Mouse (Mus musculus): ENCODE results near the gene Slc35f1. TPM values are rescaled to one million over a fixed set of nuclear protein-coding genes. Genes with fewer than 3 reads are reported as not detected.

The Slc35f1 gene
- polyA plus RNA-seq, 1 experiment from 2014 or later, result 0.02 TPM

GRCm38 (mm10) chr10:52819661-52820060 is 129.3 kb downstream of the Slc35f1 start:
- Histone ChIP-seq H3K36me3 (ENCODE audit: control insufficient read depth, insufficient read depth) (no peaks in the 10 kb centered on the region), H3K4me2 (ENCODE audit: low read depth, low read length) (no peak overlapping the region), H3K4me3 (ENCODE audit: low read depth, low read length) (no peak overlapping the region), H3K9me3 (replicated peaks; ENCODE audit: control insufficient read depth, low read length) (no peaks in the 10 kb centered on the region), H3K4me1 (ENCODE audit: control insufficient read depth, low read depth, low read length) (no peaks in the 10 kb centered on the region), H3K9ac (ENCODE audit: low read depth, low read length) (no peak overlapping the region), H3K27me3 (ENCODE audit: control insufficient read depth, insufficient read depth, low read depth, low read length) (no peaks in the 10 kb centered on the region), H3K27ac (ENCODE audit: low read length) (no peak overlapping the region)
- WGBS (ENCODE audit: insufficient replicate concordance), result 48% methylated on average over 1 of the region's 1 CpGs
- no peak for ATAC-seq (ENCODE audit: low read depth)

GRCm38 (mm10) chr10:52822909-52823308 is 132.6 kb downstream of the Slc35f1 start:
- 36% methylated on average over 2 of the region's 2 CpGs for WGBS (ENCODE audit: insufficient replicate concordance)
- Histone ChIP-seq H3K4me1 (ENCODE audit: control insufficient read depth, low read depth, low read length) (no peaks in the 10 kb centered on the region), H3K9me3 (replicated peaks; ENCODE audit: control insufficient read depth, low read length) (no peaks in the 10 kb centered on the region), H3K9ac (ENCODE audit: low read depth, low read length) (no peak overlapping the region), H3K27me3 (ENCODE audit: control insufficient read depth, insufficient read depth, low read depth, low read length) (no peaks in the 10 kb centered on the region), H3K36me3 (ENCODE audit: control insufficient read depth, insufficient read depth) (no peaks in the 10 kb centered on the region), H3K27ac (ENCODE audit: low read length) (no peak overlapping the region), H3K4me2 (ENCODE audit: low read depth, low read length) (no peak overlapping the region), H3K4me3 (ENCODE audit: low read depth, low read length) (no peak overlapping the region)
- ATAC-seq (ENCODE audit: low read depth), result no peak

- Histone ChIP-seq H3K36me3 (ENCODE audit: control insufficient read depth, insufficient read depth) (no peaks in the 10 kb centered on the region), H3K4me2 (ENCODE audit: low read depth, low read length) (no peak overlapping the region), H3K27ac (ENCODE audit: low read length) (no peak overlapping the region), H3K9me3 (replicated peaks; ENCODE audit: control insufficient read depth, low read length) (no peaks in the 10 kb centered on the region), H3K9ac (ENCODE audit: low read depth, low read length) (no peak overlapping the region), H3K4me3 (ENCODE audit: low read depth, low read length) (no peak overlapping the region), H3K4me1 (ENCODE audit: control insufficient read depth, low read depth, low read length) (no peaks in the 10 kb centered on the region), H3K27me3 (ENCODE audit: control insufficient read depth, insufficient read depth, low read depth, low read length) (no peaks in the 10 kb centered on the region)
- WGBS (ENCODE audit: insufficient replicate concordance), result 58% methylated on average over 4 of the region's 4 CpGs
- no peak for ATAC-seq (ENCODE audit: low read depth)
These were observed 135.4 kb downstream of the Slc35f1 start for GRCm38 (mm10) chr10:52825746-52826145.

GRCm38 (mm10) chr10:52840819-52841218 is 150.5 kb downstream of the Slc35f1 start:
- WGBS (ENCODE audit: insufficient replicate concordance), result 49% methylated on average over 2 of the region's 2 CpGs
- H3K27ac ChIP-seq (ENCODE audit: low read length), result no peak overlapping the region
- no peaks in the 10 kb centered on the region for H3K4me1 ChIP-seq (ENCODE audit: control insufficient read depth, low read depth, low read length)
- no peak overlapping the region for H3K4me3 ChIP-seq (ENCODE audit: low read depth, low read length)
- H3K36me3 ChIP-seq (ENCODE audit: control insufficient read depth, insufficient read depth), result no peaks in the 10 kb centered on the region
- ATAC-seq (ENCODE audit: low read depth), result no peak
- H3K9me3 ChIP-seq (replicated peaks; ENCODE audit: control insufficient read depth, low read length), result no peaks in the 10 kb centered on the region
- no peaks in the 10 kb centered on the region for H3K27me3 ChIP-seq (ENCODE audit: control insufficient read depth, insufficient read depth, low read depth, low read length)
- no peak overlapping the region for H3K9ac ChIP-seq (ENCODE audit: low read depth, low read length)
- H3K4me2 ChIP-seq (ENCODE audit: low read depth, low read length), result no peak overlapping the region

GRCm38 (mm10) chr10:52851994-52852393 is 161.7 kb downstream of the Slc35f1 start:
- no peak overlapping the region for H3K9ac ChIP-seq (ENCODE audit: low read depth, low read length)
- no peaks in the 10 kb centered on the region for H3K4me1 ChIP-seq (ENCODE audit: control insufficient read depth, low read depth, low read length)
- H3K4me3 ChIP-seq (ENCODE audit: low read depth, low read length), result no peak overlapping the region
- no peaks in the 10 kb centered on the region for H3K27me3 ChIP-seq (ENCODE audit: control insufficient read depth, insufficient read depth, low read depth, low read length)
- H3K27ac ChIP-seq (ENCODE audit: low read length), result no peak overlapping the region
- no peaks in the 10 kb centered on the region for H3K9me3 ChIP-seq (replicated peaks; ENCODE audit: control insufficient read depth, low read length)
- no peak for ATAC-seq (ENCODE audit: low read depth)
- H3K4me2 ChIP-seq (ENCODE audit: low read depth, low read length), result no peak overlapping the region
- no peaks in the 10 kb centered on the region for H3K36me3 ChIP-seq (ENCODE audit: control insufficient read depth, insufficient read depth)

GRCm38 (mm10) chr10:52860851-52861250 is 170.5 kb downstream of the Slc35f1 start:
- Histone ChIP-seq H3K36me3 (ENCODE audit: control insufficient read depth, insufficient read depth) (no peaks in the 10 kb centered on the region), H3K4me1 (ENCODE audit: control insufficient read depth, low read depth, low read length) (no peaks in the 10 kb centered on the region), H3K9me3 (replicated peaks; ENCODE audit: control insufficient read depth, low read length) (no peaks in the 10 kb centered on the region), H3K9ac (ENCODE audit: low read depth, low read length) (no peak overlapping the region), H3K27me3 (ENCODE audit: control insufficient read depth, insufficient read depth, low read depth, low read length) (no peaks in the 10 kb centered on the region), H3K27ac (ENCODE audit: low read length) (no peak overlapping the region), H3K4me2 (ENCODE audit: low read depth, low read length) (no peak overlapping the region), H3K4me3 (ENCODE audit: low read depth, low read length) (no peak overlapping the region)
- ATAC-seq (ENCODE audit: low read depth), result no peak
- 66% methylated on average over 2 of the region's 2 CpGs for WGBS (ENCODE audit: insufficient replicate concordance)

- Histone ChIP-seq H3K4me1 (ENCODE audit: control insufficient read depth, low read depth, low read length) (no peaks in the 10 kb centered on the region), H3K9me3 (replicated peaks; ENCODE audit: control insufficient read depth, low read length) (no peaks in the 10 kb centered on the region), H3K4me3 (ENCODE audit: low read depth, low read length) (no peak overlapping the region), H3K36me3 (ENCODE audit: control insufficient read depth, insufficient read depth) (no peaks in the 10 kb centered on the region), H3K4me2 (ENCODE audit: low read depth, low read length) (no peak overlapping the region), H3K9ac (ENCODE audit: low read depth, low read length) (no peak overlapping the region), H3K27me3 (ENCODE audit: control insufficient read depth, insufficient read depth, low read depth, low read length) (no peaks in the 10 kb centered on the region), H3K27ac (ENCODE audit: low read length) (no peak overlapping the region)
- no peak for ATAC-seq (ENCODE audit: low read depth)
- 67% methylated on average over 5 of the region's 5 CpGs for WGBS (ENCODE audit: insufficient replicate concordance)
These were observed 174.6 kb downstream of the Slc35f1 start for GRCm38 (mm10) chr10:52864936-52865335.

GRCm38 (mm10) chr10:52871110-52871509 is 180.8 kb downstream of the Slc35f1 start:
- no peak overlapping the region for H3K27ac ChIP-seq (ENCODE audit: low read length)
- no peak for ATAC-seq (ENCODE audit: low read depth)
- H3K9ac ChIP-seq (ENCODE audit: low read depth, low read length), result no peak overlapping the region

GRCm38 (mm10) chr10:52874133-52874532 is 183.8 kb downstream of the Slc35f1 start:
- H3K9me3 ChIP-seq (replicated peaks; ENCODE audit: control insufficient read depth, low read length), result no peaks in the 10 kb centered on the region
- H3K27me3 ChIP-seq (ENCODE audit: control insufficient read depth, insufficient read depth, low read depth, low read length), result no peaks in the 10 kb centered on the region
- no peak overlapping the region for H3K9ac ChIP-seq (ENCODE audit: low read depth, low read length)
- H3K4me1 ChIP-seq (ENCODE audit: control insufficient read depth, low read depth, low read length), result no peaks in the 10 kb centered on the region
- H3K4me3 ChIP-seq (ENCODE audit: low read depth, low read length), result no peak overlapping the region
- 62% methylated on average over 9 of the region's 9 CpGs for WGBS (ENCODE audit: insufficient replicate concordance)
- no peak overlapping the region for H3K4me2 ChIP-seq (ENCODE audit: low read depth, low read length)
- no peak for ATAC-seq (ENCODE audit: low read depth)
- H3K27ac ChIP-seq (ENCODE audit: low read length), result no peak overlapping the region
- no peaks in the 10 kb centered on the region for H3K36me3 ChIP-seq (ENCODE audit: control insufficient read depth, insufficient read depth)

More at GRCm38 (mm10) chr10:52871110-52871509, 180.8 kb downstream of the Slc35f1 start:
- Histone ChIP-seq H3K9me3 (replicated peaks; ENCODE audit: control insufficient read depth, low read length) (no peaks in the 10 kb centered on the region), H3K4me3 (ENCODE audit: low read depth, low read length) (no peak overlapping the region), H3K36me3 (ENCODE audit: control insufficient read depth, insufficient read depth) (no peaks in the 10 kb centered on the region), H3K4me2 (ENCODE audit: low read depth, low read length) (no peak overlapping the region), H3K27me3 (ENCODE audit: control insufficient read depth, insufficient read depth, low read depth, low read length) (no peaks in the 10 kb centered on the region), H3K4me1 (ENCODE audit: control insufficient read depth, low read depth, low read length) (no peaks in the 10 kb centered on the region)

GRCm38 (mm10) chr10:52874712-52875111 is 184.4 kb downstream of the Slc35f1 start:
- Histone ChIP-seq H3K27me3 (ENCODE audit: control insufficient read depth, insufficient read depth, low read depth, low read length) (no peaks in the 10 kb centered on the region), H3K4me1 (ENCODE audit: control insufficient read depth, low read depth, low read length) (no peaks in the 10 kb centered on the region), H3K4me2 (ENCODE audit: low read depth, low read length) (no peak overlapping the region), H3K36me3 (ENCODE audit: control insufficient read depth, insufficient read depth) (no peaks in the 10 kb centered on the region), H3K4me3 (ENCODE audit: low read depth, low read length) (no peak overlapping the region), H3K27ac (ENCODE audit: low read length) (no peak overlapping the region), H3K9ac (ENCODE audit: low read depth, low read length) (no peak overlapping the region), H3K9me3 (replicated peaks; ENCODE audit: control insufficient read depth, low read length) (no peaks in the 10 kb centered on the region)
- ATAC-seq (ENCODE audit: low read depth), result no peak
